Mouse (Mus musculus): ENCODE measurements around the gene Rrp7a. TPM values are rescaled to one million over a fixed set of nuclear protein-coding genes. Genes with fewer than 3 reads are reported as not detected.
"Not testable (repeated sequence)": the region's sequence is repeated elsewhere in the genome, so short reads cannot be mapped to it uniquely, and the experiment has no call there.

Rrp7a gene
- total RNA-seq, 2 experiments from 2014 or later = 33.6 to 40.4 TPM

GRCm38 (mm10) chr15:83159823-83160222 is 37.2 kb upstream of the Rrp7a start:
- no peak for DNase-seq
- intact Hi-C loops (cut with DNase I) = loop anchor here (5.0 kb wide), 2 partner anchors 47 to 212 kb away; no protein-coding TSS in a partner anchor

- no peak for DNase-seq
- intact Hi-C loops (cut with DNase I) = loop anchor here (5.0 kb wide), 1 partner anchor 49 kb away; no protein-coding TSS in a partner anchor
These were observed 36.1 kb upstream of the Rrp7a start for GRCm38 (mm10) chr15:83158587-83159160.

GRCm38 (mm10) chr15:83157667-83158064 is 35.1 kb upstream of the Rrp7a start:
- no peak for DNase-seq
- intact Hi-C loops (cut with DNase I) = loop anchor here (5.0 kb wide), 1 partner anchor 50 kb away; no protein-coding TSS in a partner anchor

GRCm38 (mm10) chr15:83156929-83157666 is 34.5 kb upstream of the Rrp7a start:
- intact Hi-C loops (cut with DNase I) = loop anchor here (5.0 kb wide), 1 partner anchor 50 kb away; no protein-coding TSS in a partner anchor
- peak; percentile 69 to 70 for DNase-seq

- no peak for DNase-seq
- intact Hi-C loops (cut with DNase I) = loop anchor here (5.0 kb wide), 1 partner anchor 51 kb away; no protein-coding TSS in a partner anchor
These were observed 33.2 kb upstream of the Rrp7a start for GRCm38 (mm10) chr15:83155672-83156419.

- intact Hi-C loops (cut with DNase I) = no loop called here
- DNase-seq = no peak
These were observed 31.7 kb upstream of the Rrp7a start for GRCm38 (mm10) chr15:83154309-83154708.

GRCm38 (mm10) chr15:83150694-83151093 is 28.1 kb upstream of the Rrp7a start:
- no peak for DNase-seq
- intact Hi-C loops (cut with DNase I) = no loop called here

- DNase-seq = no peak
- intact Hi-C loops (cut with DNase I) = no loop called here
These were observed 27.5 kb upstream of the Rrp7a start for GRCm38 (mm10) chr15:83150073-83150442.

GRCm38 (mm10) chr15:83149196-83150072 is 26.8 kb upstream of the Rrp7a start, which contains the start of gene Poldip3:
Gene Poldip3, minus strand, starts transcription at chr15:83149384.
- intact Hi-C loops (cut with DNase I) = no loop called here
- DNase-seq = peak; percentile 97 to 98

GRCm38 (mm10) chr15:83148801-83149195 is 26.2 kb upstream of the Rrp7a start:
- intact Hi-C loops (cut with DNase I) = no loop called here
- no peak for DNase-seq

GRCm38 (mm10) chr15:83148395-83148794 is 25.8 kb upstream of the Rrp7a start:
- intact Hi-C loops (cut with DNase I) = no loop called here
- DNase-seq = no peak

- intact Hi-C loops (cut with DNase I) = no loop called here
- no peak for DNase-seq
These were observed 22.9 kb upstream of the Rrp7a start for GRCm38 (mm10) chr15:83145541-83145940.

- intact Hi-C loops (cut with DNase I) = no loop called here
These were observed 20.3 kb upstream of the Rrp7a start for GRCm38 (mm10) chr15:83142861-83143260.

GRCm38 (mm10) chr15:83135654-83136053 is 13.1 kb upstream of the Rrp7a start:
- DNase-seq = no peak
- intact Hi-C loops (cut with DNase I) = no loop called here

More at GRCm38 (mm10) chr15:83142861-83143260, 20.3 kb upstream of the Rrp7a start:
- no peak for DNase-seq

GRCm38 (mm10) chr15:83134671-83135070 is 12.1 kb upstream of the Rrp7a start:
- intact Hi-C loops (cut with DNase I) = no loop called here
- DNase-seq = peak in 1 of 2 experiments; percentile 30

GRCm38 (mm10) chr15:83129530-83130231 is 7.1 kb upstream of the Rrp7a start:
- DNase-seq = no peak
- intact Hi-C loops (cut with DNase I) = no loop called here

GRCm38 (mm10) chr15:83127037-83127436 is 4.4 kb upstream of the Rrp7a start:
- DNase-seq; intact Hi-C loops (cut with DNase I): not testable (repeated sequence)

GRCm38 (mm10) chr15:83126582-83126981 is 4.0 kb upstream of the Rrp7a start:
- no peak for DNase-seq
- intact Hi-C loops (cut with DNase I) = no loop called here

- DNase-seq = no peak
These were observed 2.0 kb upstream of the Rrp7a start for GRCm38 (mm10) chr15:83124625-83125024.

More at GRCm38 (mm10) chr15:83124625-83125024, 2.0 kb upstream of the Rrp7a start:
- intact Hi-C loops (cut with DNase I) = no loop called here

Data from gastrocnemius, postnatal 36 days (tissue).